Mouse (Mus musculus) ES-E14 (cell line): Measurements from ENCODE around the gene 4933428G20Rik.

Experiments
- CHD2 ChIP-seq: IDR thresholded peaks from 2 replicates; pipeline ENCODE4 v1.6.1; 2014; ENCODE audit warnings: mild to moderate bottlenecking, low read depth, low read length, inconsistent platforms
- HCFC1 ChIP-seq: IDR thresholded peaks from 2 replicates; pipeline ENCODE4 v1.6.1; 2012; ENCODE audit warnings: low read length, inconsistent platforms, borderline replicate concordance; ENCODE audit not compliant: insufficient read depth
- MAFK ChIP-seq: IDR thresholded peaks from 2 replicates; pipeline ENCODE4 v1.6.1; 2014; ENCODE audit warnings: mild to moderate bottlenecking, low read depth, low read length, inconsistent platforms; ENCODE audit not compliant: insufficient read depth
- ZC3H11A ChIP-seq: IDR thresholded peaks from 2 replicates; pipeline ENCODE4 v1.6.1; 2012; ENCODE audit warnings: low read depth, mild to moderate bottlenecking, inconsistent platforms, low read length, borderline replicate concordance
- ZNF384 ChIP-seq: IDR thresholded peaks from 2 replicates; pipeline ENCODE4 v1.6.1; 2012; ENCODE audit warnings: low read depth, low read length, inconsistent platforms

DNA sequence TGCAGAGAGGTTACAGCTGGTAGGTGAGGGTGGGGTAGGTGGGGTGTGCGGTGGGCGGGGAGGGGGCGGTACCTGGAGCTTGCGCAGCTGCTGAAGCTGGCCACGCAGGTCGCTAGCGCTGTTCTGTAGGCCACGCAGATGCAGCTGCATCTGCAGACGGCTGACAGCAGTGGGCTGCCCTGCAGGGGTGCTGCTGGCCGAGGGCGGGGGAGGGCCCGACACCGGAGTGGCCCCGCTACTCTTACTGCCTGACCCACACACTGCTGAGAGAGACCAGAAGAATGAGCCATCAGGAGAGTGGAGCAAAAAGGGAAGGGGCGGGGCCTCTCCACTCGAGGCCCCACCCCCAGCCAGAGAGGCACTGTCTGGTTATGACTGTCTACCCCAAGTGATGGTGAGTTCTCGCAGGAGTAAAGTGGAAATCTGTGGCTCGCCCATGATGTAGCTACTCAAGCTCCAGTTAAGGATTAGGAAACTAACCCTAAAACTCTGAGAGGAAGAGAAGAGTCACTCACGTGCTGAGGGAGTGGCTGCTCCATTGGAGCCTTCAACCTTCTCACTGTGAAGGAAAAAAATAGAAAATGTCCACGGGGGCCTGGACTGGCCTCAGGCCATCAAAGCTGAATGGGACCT is 32.9 kb upstream of the 4933428G20Rik start:
- no peak for TF ChIP-seq MAFK
- TF ChIP-seq CHD2: no peak
- no peak for TF ChIP-seq ZNF384
- no peak for TF ChIP-seq HCFC1
- TF ChIP-seq ZC3H11A: no peak
